Mouse (Mus musculus): ENCODE results near the gene Btbd9.

DNA sequence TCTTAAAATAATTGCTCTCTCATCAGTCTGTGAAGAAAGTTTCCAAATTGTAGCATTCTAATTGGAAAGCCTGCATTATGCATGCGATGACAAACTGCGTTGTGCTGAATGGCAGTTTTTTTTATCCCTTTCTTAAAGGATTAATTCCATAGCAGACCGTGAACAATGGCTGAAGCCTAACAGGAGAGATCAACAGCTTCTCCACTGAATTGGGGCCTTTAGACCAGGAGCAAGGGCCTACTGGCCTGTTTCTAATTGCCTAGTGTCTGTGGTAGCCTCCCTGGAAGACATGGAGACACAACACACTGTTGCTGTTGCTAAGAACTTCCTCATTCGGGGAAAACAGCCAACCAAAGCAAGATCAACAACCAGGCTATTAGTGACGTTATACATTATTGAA lies 296.6 kb downstream of the Btbd9 start:
- TF ChIP-seq POLR2A (IDR thresholded peaks at IDR 0.05; ENCODE audit: low read depth, low read length) (no peak), CTCF (IDR thresholded peaks at IDR 0.05; ENCODE audit: extremely low read depth, insufficient read length, insufficient replicate concordance, low read depth, low read length) (no peak)

Measured in small intestine, adult 2 months (tissue).